Mouse (Mus musculus): Measurements from ENCODE around the gene Iqcj.

Iqcj gene

DNA sequence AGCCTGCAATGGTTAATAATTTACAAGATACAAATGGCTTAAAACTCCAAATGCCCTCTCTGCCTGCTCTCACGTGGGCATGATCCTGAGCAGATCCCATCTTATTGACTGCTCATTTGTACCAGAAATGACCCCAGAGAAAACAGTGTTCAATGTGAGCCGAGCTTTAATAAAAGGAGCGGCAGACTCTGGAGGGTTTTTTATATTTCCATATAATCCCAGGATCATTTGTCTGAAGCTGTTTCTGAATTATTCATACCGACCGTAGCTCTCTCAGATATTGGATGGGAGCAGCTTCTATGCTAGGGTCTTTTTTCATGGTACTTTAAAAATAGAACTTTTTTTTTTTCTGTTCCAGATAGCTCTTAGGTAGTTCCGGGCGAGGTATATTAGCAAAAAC is 67.7 kb downstream of the Iqcj start:
- no peak for DNase-seq

- DNase-seq = no peak
Measured at GRCm38 (mm10) chr3:67960133-67960532, 68.1 kb downstream of the Iqcj start.

GRCm38 (mm10) chr3:67960727-67961126 is 68.7 kb downstream of the Iqcj start:
- DNase-seq = no peak

DNA sequence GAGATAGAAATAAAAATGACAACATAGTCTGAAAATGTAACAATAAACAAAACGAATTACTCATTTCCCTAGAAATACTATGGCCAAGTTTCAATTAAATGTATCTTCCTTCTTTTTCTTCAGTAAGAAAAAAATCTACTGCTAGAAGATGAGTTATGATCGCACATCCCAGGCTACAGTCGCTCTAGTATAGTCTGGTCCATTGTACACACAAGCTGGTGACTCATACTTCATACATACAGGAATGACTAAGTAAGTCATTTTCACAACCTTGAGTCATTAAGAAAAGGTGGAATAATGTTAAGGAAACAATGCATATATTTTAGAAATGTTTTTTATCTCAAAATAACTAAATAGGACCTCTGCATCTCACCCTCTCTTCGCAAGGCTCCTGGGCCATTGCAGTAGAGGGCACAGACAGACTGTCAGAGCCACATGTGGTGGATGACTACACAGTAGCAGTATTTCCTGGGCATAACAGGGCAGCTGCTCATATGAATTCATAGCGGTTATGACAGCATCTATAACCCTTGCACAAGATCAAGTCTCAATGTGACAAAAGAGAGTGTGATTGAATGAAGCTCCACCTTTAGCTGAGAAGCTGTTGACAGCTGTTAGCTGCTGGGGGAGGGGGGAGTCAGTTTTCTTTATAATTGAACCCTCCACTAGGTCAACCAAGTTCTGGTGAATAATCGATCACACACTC is 70.1 kb downstream of the Iqcj start:
- no peak for DNase-seq

DNA sequence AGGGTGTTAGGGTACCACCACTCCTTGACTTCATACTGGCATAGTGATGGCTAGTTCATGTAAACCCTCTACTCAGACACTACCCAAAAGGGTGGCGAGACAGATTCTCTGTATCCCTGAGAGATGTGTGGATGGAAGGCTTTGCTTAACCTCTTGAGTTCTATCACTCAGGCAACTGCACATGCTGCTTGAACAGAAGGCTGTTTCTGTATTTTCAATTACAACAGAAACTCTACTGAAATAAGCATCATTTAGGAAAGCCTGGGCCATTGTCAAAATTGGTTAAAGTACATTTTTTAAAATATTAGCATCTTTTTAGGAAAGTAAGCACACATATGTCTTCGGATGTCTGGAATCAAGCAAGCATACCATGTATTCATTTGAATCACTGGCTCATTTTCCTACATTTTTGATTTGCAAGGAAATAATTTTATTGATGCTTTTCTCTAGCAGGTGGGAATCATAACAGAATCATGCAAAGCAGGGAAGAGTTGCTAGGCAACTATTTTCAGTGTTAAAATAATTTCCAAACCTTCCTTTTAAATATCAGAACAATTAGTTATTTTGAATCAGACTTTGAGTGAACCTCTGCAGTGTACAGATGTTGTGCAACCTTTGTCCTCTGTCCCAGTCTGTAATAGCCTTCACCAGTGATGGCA is 82.4 kb downstream of the Iqcj start:
- no peak for DNase-seq

GRCm38 (mm10) chr3:67980006-67980405 is 88.0 kb downstream of the Iqcj start:
- DNase-seq = no peak

- no peak for DNase-seq
Measured at GRCm38 (mm10) chr3:67983329-67983728, 91.3 kb downstream of the Iqcj start.

DNA sequence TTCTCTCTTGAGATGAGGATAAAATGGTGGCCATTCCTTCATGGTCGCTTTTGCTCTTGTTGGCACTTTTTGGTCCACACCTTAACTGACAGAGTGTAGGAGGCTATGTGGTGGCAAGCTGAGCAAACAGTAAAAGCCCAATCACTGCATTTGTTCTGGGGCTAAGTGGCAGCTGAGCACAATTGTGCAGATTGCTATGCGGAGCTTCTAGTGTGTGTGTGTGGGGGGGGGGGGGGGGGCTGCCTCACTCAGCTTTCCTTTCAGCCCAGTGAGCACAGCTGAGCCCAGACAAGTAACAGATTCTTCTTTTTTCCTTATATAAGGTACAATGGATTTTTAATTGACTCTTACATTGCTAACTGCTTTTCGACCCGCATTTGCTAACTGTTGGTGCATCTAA is 110.4 kb downstream of the Iqcj start:
- DNase-seq = no peak

DNA sequence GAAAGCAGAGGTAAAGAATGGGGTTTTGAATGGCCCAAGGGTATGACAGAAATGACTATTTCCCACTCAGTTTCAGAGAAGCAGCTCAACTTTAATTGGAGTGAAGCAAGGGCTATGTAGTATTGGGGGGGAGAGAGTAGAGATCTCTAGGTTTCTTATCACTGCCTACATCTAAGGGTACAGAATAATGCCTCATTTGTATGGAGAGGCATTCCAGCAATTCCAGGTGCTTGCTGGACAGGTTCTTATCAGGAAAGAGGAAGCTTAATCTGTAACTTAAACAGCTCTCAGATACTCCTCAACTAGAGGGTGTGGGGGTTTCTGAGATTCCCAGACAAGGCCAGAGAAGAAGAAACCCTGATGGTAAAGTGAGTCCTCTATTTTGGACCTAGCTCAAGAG is 120.3 kb downstream of the Iqcj start:
- DNase-seq = no peak

DNA sequence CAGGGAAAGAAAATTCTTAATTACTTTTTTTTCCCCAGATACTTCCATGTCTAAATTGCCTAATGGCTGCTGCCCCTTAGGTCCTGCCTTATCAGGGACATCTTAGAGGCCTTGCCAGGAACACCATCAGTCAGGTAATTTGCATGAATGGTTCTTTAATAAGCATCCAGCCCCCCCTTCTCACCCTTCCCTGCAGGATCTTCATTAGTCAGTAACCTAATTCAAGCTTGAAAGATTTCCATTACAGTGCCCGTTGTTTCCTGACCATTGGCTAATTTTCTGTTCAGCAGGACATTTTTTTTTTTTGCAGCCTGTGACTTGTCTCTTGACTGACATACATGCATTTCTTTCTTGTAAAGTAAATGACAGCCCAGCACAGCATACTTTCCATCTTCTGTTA is 123.8 kb downstream of the Iqcj start:
- DNase-seq = no peak

- DNase-seq = no peak
Measured at GRCm38 (mm10) chr3:68019401-68019800, 127.4 kb downstream of the Iqcj start.

GRCm38 (mm10) chr3:68036097-68036496 is 144.1 kb downstream of the Iqcj start:
- no peak for DNase-seq

- DNase-seq = no peak
Measured at GRCm38 (mm10) chr3:68042951-68043350, 150.9 kb downstream of the Iqcj start.

DNA sequence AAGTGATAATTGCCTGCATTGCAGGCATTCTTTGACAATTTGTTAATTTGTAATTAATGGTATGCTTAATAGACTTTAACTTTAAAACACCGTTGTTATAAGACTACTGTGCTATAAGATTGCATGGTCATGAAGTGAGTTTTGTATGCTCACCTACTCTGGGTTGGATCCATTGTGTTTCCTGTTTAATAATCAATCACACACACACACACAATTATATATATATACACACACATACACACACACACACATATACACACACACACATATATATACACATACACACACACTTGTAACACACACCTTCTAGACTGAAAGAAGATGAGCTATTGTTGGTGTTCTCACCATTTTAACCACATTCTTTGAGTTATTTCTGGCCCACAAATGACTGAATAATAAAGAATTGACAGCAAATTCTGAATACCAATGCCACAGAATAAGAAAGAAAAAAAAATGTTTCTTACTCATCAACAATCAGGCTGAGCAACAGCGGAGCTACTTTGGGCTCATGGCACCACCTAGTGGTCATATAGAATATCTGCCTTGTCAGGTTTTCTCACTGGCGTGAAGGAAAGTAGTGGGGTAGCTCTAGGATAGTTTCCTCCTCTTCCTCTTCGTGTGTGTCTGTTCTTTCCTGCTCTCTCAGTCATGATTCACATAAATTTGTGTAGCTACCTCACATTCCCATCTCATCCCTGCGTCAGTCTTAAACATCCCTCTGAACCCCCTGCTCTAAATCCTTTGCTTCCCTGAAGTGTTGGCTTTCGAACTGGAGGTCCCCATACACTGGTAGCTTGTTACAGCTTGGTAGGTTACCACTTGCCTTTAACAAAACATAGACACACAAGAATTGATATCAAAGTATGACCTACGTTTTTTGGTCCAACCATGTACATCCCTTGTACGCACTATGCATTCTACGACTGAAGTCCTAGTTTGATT is 153.7 kb downstream of the Iqcj start:
- DNase-seq = peak; percentile 13 to 35

DNA sequence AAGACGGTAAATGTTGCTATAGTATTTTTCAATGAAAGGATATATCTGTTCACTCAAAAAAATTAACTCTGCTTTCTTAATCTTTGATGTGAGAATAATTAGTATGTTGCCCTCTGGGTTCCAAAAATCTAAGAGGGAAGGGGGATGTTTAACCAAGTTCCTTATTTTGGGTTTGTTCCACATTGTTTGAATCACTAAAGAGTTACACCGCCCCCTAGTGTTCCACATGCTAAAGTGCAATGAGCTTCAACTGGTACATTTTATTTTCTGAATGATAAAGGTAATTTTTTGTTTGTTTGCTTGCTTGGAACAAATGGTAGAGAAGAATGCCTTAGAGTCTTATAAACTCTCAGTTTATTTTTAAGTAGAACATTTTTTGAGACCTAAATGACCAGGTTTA is 161.5 kb downstream of the Iqcj start:
- DNase-seq = no peak

GRCm38 (mm10) chr3:68055071-68055470 is 163.1 kb downstream of the Iqcj start:
- DNase-seq = no peak

GRCm38 (mm10) chr3:68056373-68057275 is 164.6 kb downstream of the Iqcj start:
- DNase-seq = peak; percentile 63 to 88

DNA sequence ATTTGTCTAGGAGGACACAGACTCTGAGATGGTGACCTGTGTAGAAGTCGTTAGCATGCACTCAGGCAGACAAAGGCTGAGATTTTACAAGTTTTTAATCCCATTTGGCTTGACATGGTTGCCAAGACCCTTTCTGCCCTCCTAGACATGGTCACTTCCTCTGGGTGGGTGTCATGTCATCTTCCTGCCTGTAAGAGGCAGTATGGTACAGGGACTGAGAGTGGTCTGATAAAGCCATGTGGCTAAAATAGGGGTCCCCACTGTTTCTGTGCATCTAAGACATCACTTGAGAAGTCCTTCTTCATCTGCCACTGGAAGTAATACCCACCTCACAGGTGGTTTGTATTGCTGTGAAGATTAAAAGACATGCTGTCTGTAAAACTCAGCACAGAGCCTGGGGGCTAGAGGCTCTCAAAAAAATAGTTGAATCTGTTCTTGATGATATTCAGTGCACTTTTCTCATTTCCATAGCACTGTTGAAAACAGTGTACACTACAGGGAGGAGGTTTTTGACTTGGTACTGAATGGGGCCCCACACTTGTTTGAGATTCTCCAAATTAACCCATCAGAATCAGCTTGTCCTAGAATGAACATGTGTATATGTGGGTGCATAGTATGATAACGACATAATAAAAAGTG is 167.3 kb downstream of the Iqcj start:
- DNase-seq = peak; percentile 20 to 38

DNA sequence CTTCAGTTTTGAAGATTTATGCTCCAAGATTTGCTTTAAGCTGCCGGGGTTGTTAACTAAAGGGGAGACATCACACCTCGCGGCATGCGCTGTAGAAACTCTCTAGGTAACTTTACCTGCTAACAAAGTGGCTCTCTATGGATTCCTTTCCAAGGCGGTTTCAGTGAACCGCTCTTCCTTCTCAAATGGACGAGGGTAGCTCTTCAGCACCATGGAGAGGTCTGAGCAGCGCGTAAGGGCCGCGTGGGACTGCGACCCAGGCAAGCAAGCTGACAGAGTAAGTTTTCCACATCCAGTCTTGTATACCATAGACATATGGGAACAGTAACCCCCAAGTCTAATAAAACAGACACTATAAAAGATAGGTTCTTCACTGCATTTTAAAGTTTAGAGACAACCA is 172.7 kb downstream of the Iqcj start, which contains the start of gene Schip1:
Gene Schip1, plus strand, starts transcription at position 72 of the 400 bp plus-strand sequence.
- DNase-seq = peak; percentile 26 to 53

- no peak for DNase-seq
Measured at GRCm38 (mm10) chr3:68071395-68072386, 179.7 kb downstream of the Iqcj start.

GRCm38 (mm10) chr3:68077406-68077805 is 185.4 kb downstream of the Iqcj start:
- no peak for DNase-seq

All from kidney, adult 8-10 months (tissue).